Mouse (Mus musculus) intestine, embryonic 16.5 days (tissue): ENCODE data around the gene Apbb2. TPM values are rescaled to one million over a fixed set of nuclear protein-coding genes. Genes with fewer than 3 reads are reported as not detected.

ENCODE experiments used
- ATAC-seq: fragments of 200-750 bp; cut with Nextera tagmentation; 2 replicates; pipeline ENCODE4 v1.8.0; 2017; ENCODE audit warnings: moderate TSS enrichment, moderate library complexity
- H3K27ac ChIP-seq: fragments of 300-500 bp; sonication (generic); 2 replicates; pipeline ENCODE4 v1.5.1; 2014; ENCODE audit warnings: mild to moderate bottlenecking, low read length
- H3K27me3 ChIP-seq: fragments of 300-500 bp; sonication (generic); replicated peaks from 2 replicates; pipeline ENCODE4 v1.6.1; 2014; ENCODE audit warnings: low read length, control low read depth, mixed read lengths; ENCODE audit not compliant: control insufficient read depth, insufficient read depth
- H3K36me3 ChIP-seq: fragments of 300-500 bp; sonication (generic); 2 replicates; pipeline ENCODE4 v1.6.1; 2014; ENCODE audit warnings: low read length, control low read depth; ENCODE audit not compliant: control insufficient read depth, insufficient read depth
- H3K4me1 ChIP-seq: fragments of 300-500 bp; sonication (generic); 2 replicates; pipeline ENCODE4 v1.6.1; 2014; ENCODE audit warnings: low read length, control low read depth, mixed read lengths; ENCODE audit not compliant: control insufficient read depth, insufficient read depth
- H3K4me2 ChIP-seq: fragments of 300-500 bp; sonication (generic); 2 replicates; pipeline ENCODE4 v1.6.1; 2014; ENCODE audit warnings: low read depth, low read length, control low read depth
- H3K4me3 ChIP-seq: fragments of 300-500 bp; sonication (generic); 2 replicates; pipeline ENCODE4 v1.5.1; 2014; ENCODE audit warnings: mild to moderate bottlenecking, low read length
- H3K9ac ChIP-seq: fragments of 300-500 bp; sonication (generic); 2 replicates; pipeline ENCODE4 v1.6.1; 2014; ENCODE audit warnings: low read depth, low read length
- H3K9me3 ChIP-seq: fragments of 300-500 bp; sonication (generic); 2 replicates; pipeline ENCODE4 v1.6.1; 2016; ENCODE audit warnings: low read length, control low read depth; ENCODE audit not compliant: control insufficient read depth
- WGBS: fragments of 180-500 bp; shearing (Covaris S2); extraction: QIAGEN DNeasy Blood & Tissue Kit; methylation state at CpG from one replicate; pipeline ENCODE4 v1.1.7; 2014; 5-methylcytosine and 5-hydroxymethylcytosine counted together
- polyA plus RNA-seq: library from polyadenylated mRNA; unstranded; fragments of >200 nt; fragmentation: Nextera tagmentation; extraction: Ambion mirVana; gene quantifications from 2 replicates; pipeline ENCODE4 v1.2.1, GENCODE M21; 2015

Apbb2 gene
- polyA plus RNA-seq, 1 experiment from 2014 or later = 31.2 TPM

- Histone ChIP-seq H3K27me3 (no peaks in the 10 kb centered on the region), H3K9me3 (no peaks in the 10 kb centered on the region), H3K27ac (peak overlapping the region; percentile 47), H3K9ac (peak overlapping the region; percentile 95), H3K4me1 (peaks cover 28% of the 10 kb centered on the region), H3K4me3 (peak overlapping the region; percentile 89), H3K36me3 (no peaks in the 10 kb centered on the region), H3K4me2 (peak overlapping the region; percentile 90)
- ATAC-seq = no peak
- WGBS = 31% methylated on average over 11 of the region's 11 CpGs
Observed at GRCm38 (mm10) chr5:66619195-66619594, 611 bp upstream of the Apbb2 start.

GRCm38 (mm10) chr5:66617921-66618460, 593 bp downstream of the Apbb2 start:
- peaks cover 32% of the 10 kb centered on the region for H3K4me1 ChIP-seq
- H3K9me3 ChIP-seq = no peaks in the 10 kb centered on the region
- 0% methylated on average over 54 of the region's 54 CpGs for WGBS
- H3K27ac ChIP-seq = peak overlapping the region; percentile 99
- peak overlapping the region; percentile 95 for H3K9ac ChIP-seq
- H3K27me3 ChIP-seq = no peaks in the 10 kb centered on the region
- no peaks in the 10 kb centered on the region for H3K36me3 ChIP-seq
- peak; percentile 68 for ATAC-seq
- peak overlapping the region; percentile 89 for H3K4me3 ChIP-seq
- H3K4me2 ChIP-seq = peak overlapping the region; percentile 90

DNA sequence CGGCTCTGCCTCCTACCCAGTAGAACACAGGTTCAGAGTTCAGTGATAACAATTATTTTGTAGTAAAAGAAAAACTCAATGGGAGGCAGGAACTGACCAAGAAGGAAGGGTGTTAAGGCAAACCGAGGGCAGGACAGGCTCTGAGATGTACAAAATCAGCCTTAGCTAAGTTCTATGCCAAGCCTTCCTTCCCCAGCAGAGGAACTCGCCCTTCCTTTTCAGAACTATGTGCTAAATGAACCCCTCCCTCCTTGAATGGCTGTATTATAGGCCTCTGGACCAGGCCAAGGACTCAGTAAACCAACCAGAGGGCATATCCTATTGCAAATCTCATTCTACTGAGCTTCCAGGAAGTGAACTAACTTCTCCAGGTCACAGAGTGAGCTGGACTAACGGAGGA, 3.6 kb downstream of the Apbb2 start:
- no peak overlapping the region for H3K4me2 ChIP-seq
- H3K9ac ChIP-seq = no peak overlapping the region
- no peak overlapping the region for H3K4me3 ChIP-seq
- no peaks in the 10 kb centered on the region for H3K36me3 ChIP-seq
- 63% methylated on average over 4 of the region's 4 CpGs for WGBS
- no peaks in the 10 kb centered on the region for H3K9me3 ChIP-seq
- ATAC-seq = no peak
- H3K27ac ChIP-seq = 0 out of 2 replicates have a peak overlapping the region, but pooled peaks have one; percentile 14
- no peaks in the 10 kb centered on the region for H3K27me3 ChIP-seq
- peaks cover 31% of the 10 kb centered on the region for H3K4me1 ChIP-seq

DNA sequence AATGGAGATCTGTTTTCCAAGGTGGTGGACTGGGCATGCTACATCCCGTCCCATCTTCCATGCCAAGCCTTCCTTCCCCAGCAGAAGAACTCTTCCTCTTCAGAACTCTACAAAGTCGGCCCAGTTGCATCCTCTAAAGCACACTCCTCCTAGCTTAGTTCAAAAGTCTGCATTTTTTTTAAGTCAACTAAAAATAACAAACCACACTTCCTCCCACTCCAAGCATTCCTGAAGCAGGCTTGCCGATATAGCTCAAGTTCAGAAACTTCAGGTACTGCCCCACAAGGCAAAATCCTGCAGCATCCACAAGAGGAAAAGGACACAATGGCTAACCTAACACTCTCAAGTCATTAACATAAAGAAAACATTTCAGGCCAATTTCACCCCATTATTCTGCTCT, 4.9 kb downstream of the Apbb2 start:
- no peaks in the 10 kb centered on the region for H3K27me3 ChIP-seq
- no peak overlapping the region for H3K4me2 ChIP-seq
- H3K27ac ChIP-seq = no peak overlapping the region
- no peaks in the 10 kb centered on the region for H3K9me3 ChIP-seq
- H3K4me1 ChIP-seq = peaks cover 21% of the 10 kb centered on the region
- 52% methylated on average over 3 of the region's 3 CpGs for WGBS
- no peak for ATAC-seq
- no peak overlapping the region for H3K9ac ChIP-seq
- H3K4me3 ChIP-seq = no peak overlapping the region
- no peaks in the 10 kb centered on the region for H3K36me3 ChIP-seq

- no peaks in the 10 kb centered on the region for H3K9me3 ChIP-seq
- 85% methylated on average over 5 of the region's 5 CpGs for whole genome bisulfite sequencing
- peaks cover 21% of the 10 kb centered on the region for H3K4me1 ChIP-seq
- H3K27me3 ChIP-seq = no peaks in the 10 kb centered on the region
- no peak overlapping the region for H3K9ac ChIP-seq
- ATAC-seq = no peak
- no peak overlapping the region for H3K4me2 ChIP-seq
- H3K36me3 ChIP-seq = no peaks in the 10 kb centered on the region
- no peak overlapping the region for H3K4me3 ChIP-seq
- no peak overlapping the region for H3K27ac ChIP-seq
Observed at GRCm38 (mm10) chr5:66612964-66613363, 5.6 kb downstream of the Apbb2 start.

DNA sequence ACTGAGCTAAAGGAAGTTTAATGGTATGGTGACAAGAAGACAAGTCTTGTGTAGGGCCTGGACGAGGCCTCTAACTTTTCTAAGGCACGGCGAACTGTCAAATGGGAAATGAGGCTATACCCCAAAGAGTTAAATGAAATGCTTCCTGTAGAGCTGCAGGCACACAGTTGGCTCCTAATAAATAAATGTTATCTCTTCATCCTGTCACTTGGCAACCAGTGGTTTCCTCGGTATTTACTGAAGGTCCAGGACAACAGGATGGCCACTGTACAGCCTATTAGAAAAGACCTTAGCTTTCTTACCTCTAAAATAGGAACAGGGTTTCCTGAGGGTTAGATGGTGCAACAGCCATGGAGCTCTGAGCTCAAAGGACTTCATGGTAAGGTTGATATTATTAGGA, 6.7 kb downstream of the Apbb2 start:
- 51% methylated on average over 4 of the region's 4 CpGs for WGBS
- Histone ChIP-seq H3K27ac (no peak overlapping the region), H3K4me3 (no peak overlapping the region), H3K9me3 (no peaks in the 10 kb centered on the region), H3K9ac (no peak overlapping the region), H3K4me2 (no peak overlapping the region), H3K27me3 (no peaks in the 10 kb centered on the region), H3K4me1 (peaks cover 23% of the 10 kb centered on the region), H3K36me3 (no peaks in the 10 kb centered on the region)
- ATAC-seq = no peak

DNA sequence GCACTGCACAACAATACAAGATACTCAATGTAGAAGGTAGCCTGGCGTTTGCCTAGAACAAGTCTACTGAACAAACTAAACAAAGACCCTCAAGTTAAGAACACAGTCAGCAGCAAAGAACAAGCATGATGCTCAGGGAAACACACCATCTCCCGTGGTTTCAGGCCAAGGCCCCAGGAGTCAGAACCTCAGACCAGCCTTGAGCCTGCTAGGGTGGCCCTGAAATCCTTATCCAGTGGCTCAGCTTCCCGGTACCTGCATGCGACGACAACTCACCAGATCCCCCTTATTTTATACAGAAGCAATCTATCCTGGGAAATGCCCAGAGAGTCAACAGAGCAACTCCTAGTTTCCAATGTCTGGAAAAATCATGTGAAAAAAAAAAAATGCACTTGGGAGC, 7.2 kb downstream of the Apbb2 start:
- WGBS = 85% methylated on average over 5 of the region's 5 CpGs
- no peak overlapping the region for H3K4me3 ChIP-seq
- no peak overlapping the region for H3K9ac ChIP-seq
- no peak overlapping the region for H3K4me2 ChIP-seq
- no peaks in the 10 kb centered on the region for H3K9me3 ChIP-seq
- ATAC-seq = no peak
- no peaks in the 10 kb centered on the region for H3K36me3 ChIP-seq
- H3K4me1 ChIP-seq = peaks cover 21% of the 10 kb centered on the region
- H3K27me3 ChIP-seq = no peaks in the 10 kb centered on the region
- no peak overlapping the region for H3K27ac ChIP-seq

GRCm38 (mm10) chr5:66610270-66610669, 8.3 kb downstream of the Apbb2 start:
- Histone ChIP-seq H3K36me3 (no peaks in the 10 kb centered on the region), H3K27me3 (no peaks in the 10 kb centered on the region), H3K9ac (no peak overlapping the region), H3K9me3 (no peaks in the 10 kb centered on the region), H3K4me2 (no peak overlapping the region), H3K4me1 (peaks cover 19% of the 10 kb centered on the region), H3K27ac (no peak overlapping the region), H3K4me3 (no peak overlapping the region)
- 88% methylated on average over 12 of the region's 12 CpGs for WGBS
- ATAC-seq = no peak

DNA sequence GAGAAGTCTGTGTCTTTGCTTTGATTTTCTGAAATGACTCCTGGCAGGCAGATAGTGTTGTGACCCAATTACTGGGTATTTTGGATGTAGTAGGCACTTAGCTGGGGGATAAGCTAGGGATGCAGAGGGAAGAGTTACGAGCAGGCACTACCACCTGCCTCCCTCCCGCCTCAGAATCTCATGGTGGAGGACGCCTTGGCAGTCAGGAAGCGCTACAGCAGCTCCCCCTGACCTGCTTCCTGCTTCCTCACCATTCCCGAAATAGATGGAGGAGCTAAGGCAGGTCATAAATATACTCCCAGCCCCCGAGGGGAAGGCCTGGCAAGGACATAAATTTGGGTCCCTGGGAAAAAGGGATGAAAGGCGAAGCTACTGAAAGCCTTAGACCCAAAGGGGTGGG, 9.3 kb downstream of the Apbb2 start:
- Histone ChIP-seq H3K9me3 (no peaks in the 10 kb centered on the region), H3K36me3 (no peaks in the 10 kb centered on the region), H3K27ac (no peak overlapping the region), H3K9ac (no peak overlapping the region), H3K4me1 (peaks cover 10% of the 10 kb centered on the region), H3K4me2 (no peak overlapping the region), H3K4me3 (no peak overlapping the region), H3K27me3 (no peaks in the 10 kb centered on the region)
- no peak for ATAC-seq
- 57% methylated on average over 7 of the region's 7 CpGs for WGBS

- Histone ChIP-seq H3K27ac (0 out of 2 replicates have a peak overlapping the region, but pooled peaks have one; percentile 5), H3K9ac (no peak overlapping the region), H3K36me3 (no peaks in the 10 kb centered on the region), H3K4me2 (no peak overlapping the region), H3K27me3 (no peaks in the 10 kb centered on the region), H3K4me1 (peaks cover 9% of the 10 kb centered on the region; the same call in 1 of the 2 replicates), H3K9me3 (no peaks in the 10 kb centered on the region), H3K4me3 (no peak overlapping the region)
- WGBS = 88% methylated on average over 10 of the region's 10 CpGs
- ATAC-seq = no peak
Observed at GRCm38 (mm10) chr5:66607801-66608200, 10.8 kb downstream of the Apbb2 start.
